Comparison of ENCODE assay signal across 7 mouse cellular contexts in the genomic region with DNA sequence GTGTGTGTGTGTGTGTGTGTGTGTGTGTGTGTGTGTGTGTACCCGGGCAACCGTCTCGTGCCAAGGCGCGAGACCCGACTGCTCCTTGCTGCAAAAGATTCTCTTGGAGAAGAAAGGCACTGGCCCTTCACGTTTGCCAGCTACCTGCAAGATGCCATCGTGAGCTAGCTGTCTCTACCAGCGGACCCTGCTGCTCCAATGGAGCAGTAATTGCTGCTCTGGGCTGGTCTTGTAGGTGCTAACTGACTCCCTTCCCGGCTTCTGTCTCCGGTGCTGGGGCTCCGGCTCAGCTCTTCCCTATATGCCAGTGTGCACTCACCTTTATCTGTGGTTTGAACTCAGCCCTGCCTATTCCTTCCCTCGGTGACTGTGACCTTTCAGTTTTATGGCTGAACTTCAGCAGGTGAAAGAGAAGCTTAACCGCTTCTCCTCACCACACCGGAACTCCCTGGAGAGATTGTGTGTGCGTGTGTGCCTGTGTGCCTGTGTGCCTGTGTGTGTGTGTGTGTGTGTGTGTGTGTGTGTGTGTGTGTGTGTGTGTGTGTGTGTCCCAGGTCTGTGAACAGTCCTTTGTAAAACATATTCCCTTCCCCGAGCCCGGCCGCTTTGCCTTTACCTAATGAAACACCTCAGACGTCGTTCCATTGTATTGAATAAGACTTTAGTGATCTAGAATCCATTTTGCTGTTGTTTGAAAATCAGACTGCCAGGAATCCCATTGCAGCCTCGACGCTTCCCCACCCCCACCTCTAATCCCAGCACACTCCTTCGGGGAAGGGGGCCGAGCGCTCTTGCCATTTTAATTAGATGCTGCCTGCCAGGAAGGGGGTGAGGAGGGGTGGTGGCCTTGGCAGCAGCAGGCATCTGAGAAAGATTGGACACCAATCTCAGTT. TPM values are rescaled to one million over a fixed set of nuclear protein-coding genes. Genes with fewer than 3 reads are reported as not detected.
DNase-seq lines count a peak whose midpoint lies in the region; ATAC-seq and TF ChIP-seq lines count a peak whose summit lies in the region.

No protein-coding gene starts in this region.

- POLR2A ChIA-PET in Patski (lab: Charles Lee), result interaction anchor here (0.6 to 1.6 kb wide), 5 partner anchors 53 to 244 kb away, joined by 3 to 7 read pairs (median 4); no protein-coding TSS in a partner anchor

- no peak for TF ChIP-seq CTCF in Patski (IDR thresholded peaks at IDR 0.05)
- TF ChIP-seq CTCF in left cerebral cortex, adult 2 months (IDR thresholded peaks at IDR 0.05), result no peak

- H3K27ac ChIP-seq in forebrain, embryonic 15.5 days (replicated peaks), result peak overlapping the region; percentile 95
- H3K27ac ChIP-seq in hindbrain, embryonic 11.5 days (ENCODE audit: low read depth, low read length), result peak overlapping the region; percentile 72
- peak overlapping the region; percentile 99 for H3K27ac ChIP-seq in left cerebral cortex, adult 2 months

- under 1% methylated on average over 26 of the region's 26 CpGs for WGBS in forebrain, embryonic 15.5 days
- WGBS in hindbrain, embryonic 11.5 days, result 4% methylated on average over 22 of the region's 26 CpGs

- ATAC-seq in Patski, result no peak
- ATAC-seq in forebrain, embryonic 15.5 days (replicated peaks), result peak; percentile 35; the same call in 1 of the 2 replicates
- ATAC-seq in hindbrain, embryonic 11.5 days (ENCODE audit: low FRiP score), result peak; percentile 15; the same call in 1 of the 2 replicates

- intact Hi-C loops in left cerebral cortex, adult 2 months (cut with DNase I), result loop anchor here (1.0 to 5.0 kb wide), 6 partner anchors 68 to 483 kb away; no protein-coding TSS in a partner anchor

- CTCF ChIA-PET in Patski (lab: Charles Lee), result interaction anchor here (1.2 to 2.4 kb wide), 2 partner anchors 12 to 482 kb away, joined by 5 to 10 read pairs; no protein-coding TSS in a partner anchor

- no peaks in the 10 kb centered on the region for H3K27me3 ChIP-seq in Patski
- no peaks in the 10 kb centered on the region for H3K27me3 ChIP-seq in forebrain, embryonic 15.5 days
- H3K27me3 ChIP-seq in hindbrain, embryonic 11.5 days (ENCODE audit: control insufficient read depth, insufficient read depth, low read length), result 0 out of 2 replicates have a peak, but pooled peaks cover 2% of the 10 kb centered on the region

- H3K4me2 ChIP-seq in forebrain, embryonic 15.5 days (replicated peaks), result peak overlapping the region; percentile 85
- H3K4me2 ChIP-seq in hindbrain, embryonic 11.5 days (replicated peaks; ENCODE audit: low read depth, low read length), result peak overlapping the region; percentile 93

- no peaks in the 10 kb centered on the region for H3K9me3 ChIP-seq in forebrain, embryonic 15.5 days
- H3K9me3 ChIP-seq in hindbrain, embryonic 11.5 days (ENCODE audit: control insufficient read depth, low read length), result no peaks in the 10 kb centered on the region

- no peaks in the 10 kb centered on the region for H3K36me3 ChIP-seq in forebrain, embryonic 15.5 days
- no peaks in the 10 kb centered on the region for H3K36me3 ChIP-seq in hindbrain, embryonic 11.5 days (ENCODE audit: control insufficient read depth, insufficient read depth, low read length)

- peaks cover 36% of the 10 kb centered on the region for H3K4me1 ChIP-seq in forebrain, embryonic 15.5 days
- no peaks in the 10 kb centered on the region for H3K4me1 ChIP-seq in hindbrain, embryonic 11.5 days (replicated peaks; ENCODE audit: control insufficient read depth, insufficient read depth, low read length)

- peak; percentile 20 for DNase-seq in Patski (ENCODE audit: low read depth, low spot score)
- peak; percentile 16 for DNase-seq in c-Kit-positive CD71-negative TER-119-negative erythroid progenitor cells, embryonic 14.5 days (ENCODE audit: low read depth)
- peak; percentile 62 for DNase-seq in hindbrain, embryonic 11.5 days (ENCODE audit: low spot score)
- DNase-seq in left cerebral cortex, adult 2 months (ENCODE audit: extremely low spot score in 1 of 2, low spot score in 2 of 2), result peak; percentile 47 to 55
- peak; percentile 30 to 34 for DNase-seq in lung, postnatal 4 days
- DNase-seq in right cerebral cortex, postnatal 14 days, result peak; percentile 28

- peak overlapping the region; percentile 92 for H3K9ac ChIP-seq in forebrain, embryonic 15.5 days (replicated peaks)
- peak overlapping the region; percentile 63 for H3K9ac ChIP-seq in hindbrain, embryonic 11.5 days (ENCODE audit: low read depth, low read length)

- in situ Hi-C loops in Patski (cut with MboI; ENCODE audit: low pct_unique_long_range_greater_than_20kb), result loop anchor here (5.0 to 10.0 kb wide), 2 partner anchors 87 to 481 kb away; no protein-coding TSS in a partner anchor

- peak overlapping the region; percentile 79 for H3K4me3 ChIP-seq in forebrain, embryonic 15.5 days
- H3K4me3 ChIP-seq in hindbrain, embryonic 11.5 days (ENCODE audit: low read depth, low read length), result peak overlapping the region; percentile 75
- H3K4me3 ChIP-seq in left cerebral cortex, adult 2 months, result peak overlapping the region; percentile 79

RNA-seq across cellular contexts. Expression of a gene that starts 1.2 kb away (rescaled TPM):
- polyA plus RNA-seq in Patski (2021), result 20.7 TPM
- polyA plus RNA-seq in forebrain, embryonic 15.5 days (2015; fragmentation: Nextera tagmentation; extraction: Ambion mirVana), result 91.9 and 97.8 TPM in 2 replicates
- polyA plus RNA-seq in hindbrain, embryonic 11.5 days (2014; fragmentation: Nextera tagmentation; extraction: Ambion mirVana), result 27.0 and 40.1 TPM in 2 replicates
- total RNA-seq in left cerebral cortex, adult 2 months (2021), result 100 to 1,000 TPM; 205 to 221 TPM
